Mouse (Mus musculus): Measurements from ENCODE around the gene Uba52. TPM values are rescaled to one million over a fixed set of nuclear protein-coding genes. Genes with fewer than 3 reads are reported as not detected.

Gene Uba52
- total RNA-seq, 1 experiment from 2014 or later: 1,380 TPM

Other genes with a start within 250 kb of the Uba52 start
- gene Homer3, start 228.0 kb downstream of the Uba52 start, total RNA-seq (2021): 20.2 and 23.0 TPM in 2 replicates
- 50.1 and 64.7 TPM in 2 replicates for gene Ddx49, start 208.3 kb downstream of the Uba52 start, total RNA-seq (2021)
- 184 and 238 TPM in 2 replicates for gene Cope, start 208.3 kb downstream of the Uba52 start, total RNA-seq (2021)
- gene Cers1, start 195.0 kb downstream of the Uba52 start, total RNA-seq (2021): 2.9 and 3.4 TPM in 2 replicates
- 2.0 TPM in 1 of 2 replicates, not detected in the other for gene Gdf1, start 181.0 kb downstream of the Uba52 start, total RNA-seq (2021)
- 71.3 and 76.9 TPM in 2 replicates for gene Upf1, start 157.5 kb downstream of the Uba52 start, total RNA-seq (2021)
- gene Comp, start 137.2 kb downstream of the Uba52 start, total RNA-seq (2021): 0.27 TPM in 1 of 2 replicates, not detected in the other
- 23.9 and 28.8 TPM in 2 replicates for gene Crtc1, start 71.2 kb downstream of the Uba52 start, total RNA-seq (2021)
- 22.3 and 24.9 TPM in 2 replicates for gene Klhl26, start 33.8 kb downstream of the Uba52 start, total RNA-seq (2021)
- 10.1 and 10.2 TPM in 2 replicates for gene Tmem59l, start 23.4 kb downstream of the Uba52 start, total RNA-seq (2021)
- 0.18 TPM in 1 of 2 replicates, not detected in the other for gene Crlf1, start 17.6 kb downstream of the Uba52 start, total RNA-seq (2021)
- gene Rex1bd, start 4.0 kb downstream of the Uba52 start, total RNA-seq (2021): 141 and 158 TPM in 2 replicates
- 361 and 404 TPM in 2 replicates for gene Fkbp8, start 16.9 kb upstream of the Uba52 start, total RNA-seq (2021)
- 68.9 and 85.4 TPM in 2 replicates for gene Kxd1, start 17.2 kb upstream of the Uba52 start, total RNA-seq (2021)
- 24.3 and 29.8 TPM in 2 replicates for gene Ell, start 28.7 kb upstream of the Uba52 start, total RNA-seq (2021)
- 89.7 and 101 TPM in 2 replicates for gene Isyna1, start 83.6 kb upstream of the Uba52 start, total RNA-seq (2021)
- gene Ssbp4, start 98.1 kb upstream of the Uba52 start, total RNA-seq (2021): 82.0 and 88.2 TPM in 2 replicates
- 1.0 and 2.2 TPM in 2 replicates for gene Lrrc25, start 105.4 kb upstream of the Uba52 start, total RNA-seq (2021)
- gene Gdf15, start 121.7 kb upstream of the Uba52 start, total RNA-seq (2021): 2.2 and 5.7 TPM in 2 replicates
- 98.1 and 129 TPM in 2 replicates for gene Pgpep1, start 149.6 kb upstream of the Uba52 start, total RNA-seq (2021)
- gene Lsm4, start 162.4 kb upstream of the Uba52 start, total RNA-seq (2021): 66.1 and 86.8 TPM in 2 replicates
- gene Jund, start 188.1 kb upstream of the Uba52 start, total RNA-seq (2021): 191 and 217 TPM in 2 replicates
- 0.15 and 0.19 TPM in 2 replicates for gene Iqcn, start 192.7 kb upstream of the Uba52 start, total RNA-seq (2021)
- not detected in 2 replicates for gene Gm3336, start 207.7 kb upstream of the Uba52 start, total RNA-seq (2021)
- gene Pde4c, start 212.9 kb upstream of the Uba52 start, total RNA-seq (2021): 0.55 and 1.3 TPM in 2 replicates
- gene Rab3a, start 243.9 kb upstream of the Uba52 start, total RNA-seq (2021): 65.2 and 89.6 TPM in 2 replicates